17 mouse cellular contexts compared by ENCODE assay signal in genomic region chr1:78409396-78409795, GRCm38 (mm10).
"Had no signal": no experiment of that assay in that cellular context is flagged by ENCODE, and none has a peak within 500 bp of the region (broad histone marks: within the 10 kb centered on the region; RNA-seq: fewer than 3 reads in every experiment).

No protein-coding gene starts in this region.

- H3K4me3 ChIP-seq: neural tube, embryonic 12.5 days; neural tube, embryonic 13.5 days; neural tube, embryonic 15.5 days; stomach, embryonic 15.5 days had no signal

- H3K9me3 ChIP-seq: neural tube, embryonic 12.5 days; neural tube, embryonic 13.5 days; neural tube, embryonic 15.5 days; stomach, embryonic 15.5 days had no signal

- H3K4me1 ChIP-seq: neural tube, embryonic 12.5 days; neural tube, embryonic 13.5 days; neural tube, embryonic 15.5 days; stomach, embryonic 15.5 days had no signal

- DNase-seq: retina, postnatal 1 day; right cerebral cortex, adult 18-20 months; right cerebral cortex, postnatal 14 days; right cerebral cortex, postnatal 25 days; right cerebral cortex, postnatal 4 days; spleen, adult 18-20 months; thymus, adult 18-20 months; thymus, adult 2 months; thymus, postnatal 14 days; thymus, postnatal 25 days; thymus, postnatal 36 days; thymus, postnatal 4 days had no signal

- H3K27ac ChIP-seq: neural tube, embryonic 12.5 days; neural tube, embryonic 13.5 days; neural tube, embryonic 15.5 days; stomach, embryonic 15.5 days; stomach, postnatal 0 days had no signal

- H3K36me3 ChIP-seq: neural tube, embryonic 12.5 days; neural tube, embryonic 13.5 days; neural tube, embryonic 15.5 days; stomach, embryonic 15.5 days had no signal

- H3K27me3 ChIP-seq: neural tube, embryonic 12.5 days; neural tube, embryonic 13.5 days; neural tube, embryonic 15.5 days; stomach, embryonic 15.5 days had no signal

- H3K9ac ChIP-seq: neural tube, embryonic 12.5 days; neural tube, embryonic 13.5 days; neural tube, embryonic 15.5 days; stomach, embryonic 15.5 days had no signal
